Mouse (Mus musculus): Measurements from ENCODE around the gene Dnajb14.
"Not testable (repeated sequence)": the region's sequence is repeated elsewhere in the genome, so short reads cannot be mapped to it uniquely, and the experiment has no call there.

DNA sequence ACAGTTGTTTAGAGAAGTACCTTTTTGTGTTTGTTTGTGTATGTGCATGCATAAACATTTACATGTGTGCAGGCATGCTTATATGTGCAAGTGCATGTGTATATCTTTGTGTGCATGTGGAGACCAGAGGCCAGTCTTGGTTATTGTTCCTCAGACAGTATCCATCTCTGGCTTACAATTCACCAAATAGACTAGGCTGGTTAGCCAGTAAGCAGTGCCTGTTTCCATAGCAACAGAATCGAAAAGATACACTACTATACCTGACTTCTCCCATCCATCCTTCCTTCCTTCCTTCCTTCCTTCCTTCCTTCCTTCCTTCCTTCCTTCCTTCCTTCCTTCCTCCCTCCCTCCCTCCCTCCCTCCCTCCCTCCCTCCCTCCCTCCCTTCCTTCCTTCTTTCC lies 96.5 kb downstream of the Dnajb14 start:
- TF ChIP-seq CTCF (IDR thresholded peaks at IDR 0.05; ENCODE audit: borderline replicate concordance, control insufficient read depth, extremely low read depth, insufficient read depth, low read length, poor library complexity); POLR2A (IDR thresholded peaks at IDR 0.05; ENCODE audit: control insufficient read depth, extremely low read depth, insufficient read depth, low read length, poor library complexity): not testable (repeated sequence)

Data from thymus, adult 2 months (tissue).